Mouse (Mus musculus) brown adipose tissue, adult 24 weeks (tissue): Measurements from ENCODE around the gene Cry2. TPM values are rescaled to one million over a fixed set of nuclear protein-coding genes. Genes with fewer than 3 reads are reported as not detected.
"Not testable (repeated sequence)": the region's sequence is repeated elsewhere in the genome, so short reads cannot be mapped to it uniquely, and the experiment has no call there.

Experiments
- H3K27ac ChIP-seq: fragments of 200-500 bp; replicated peaks from 2 replicates; pipeline ENCODE4 v1.5.1; 2012; ENCODE audit warnings: low read depth, mild to moderate bottlenecking, low read length
- H3K4me1 ChIP-seq: fragments of 200-500 bp; 2 replicates; pipeline ENCODE4 v1.6.1; 2012; ENCODE audit warnings: low read length, mixed read lengths; ENCODE audit not compliant: control insufficient read depth, insufficient read depth, insufficient read length
- H3K4me3 ChIP-seq: fragments of 200-500 bp; 2 replicates; pipeline ENCODE4 v1.5.1; 2012; ENCODE audit warnings: low read depth, mild to moderate bottlenecking, low read length, moderate library complexity; ENCODE audit not compliant: insufficient read depth
- polyA plus RNA-seq: library from polyadenylated mRNA; stranded (reverse); fragments of >200 nt; gene quantifications from 2 replicates; pipeline ENCODE4 v1.2.4, GENCODE M21; 2012; ENCODE audit not compliant: missing spikeins, insufficient read depth, insufficient read length

Cry2 gene
- polyA plus RNA-seq, 1 experiment = 11.7 TPM

GRCm38 (mm10) chr2:92421723-92422387 is 12.0 kb downstream of the Cry2 start:
- peak overlapping the region; percentile 91 for H3K27ac ChIP-seq

GRCm38 (mm10) chr2:92411705-92412104 is 22.1 kb downstream of the Cry2 start:
- Histone ChIP-seq H3K27ac (no peak overlapping the region), H3K4me3 (no peak overlapping the region), H3K4me1 (0 out of 2 replicates have a peak, but pooled peaks cover 3% of the 10 kb centered on the region)

More at GRCm38 (mm10) chr2:92421723-92422387, 12.0 kb downstream of the Cry2 start:
- Histone ChIP-seq H3K4me1 (peaks cover 42% of the 10 kb centered on the region), H3K4me3 (no peak overlapping the region)

- Histone ChIP-seq H3K27ac (no peak overlapping the region), H3K4me3 (no peak overlapping the region), H3K4me1 (0 out of 2 replicates have a peak, but pooled peaks cover 3% of the 10 kb centered on the region)
Observed at GRCm38 (mm10) chr2:92408309-92409045, 25.4 kb downstream of the Cry2 start.

- Histone ChIP-seq H3K4me1 (no peaks in the 10 kb centered on the region; the same call in 1 of the 2 replicates), H3K4me3 (no peak overlapping the region), H3K27ac (no peak overlapping the region)
Observed at GRCm38 (mm10) chr2:92405687-92406086, 28.2 kb downstream of the Cry2 start.

- H3K4me3 ChIP-seq = no peak overlapping the region
- no peaks in the 10 kb centered on the region; the same call in 1 of the 2 replicates for H3K4me1 ChIP-seq
- H3K27ac ChIP-seq = no peak overlapping the region
Observed at GRCm38 (mm10) chr2:92404737-92405136, 29.1 kb downstream of the Cry2 start.

GRCm38 (mm10) chr2:92403776-92404319 is 30.0 kb downstream of the Cry2 start:
- Histone ChIP-seq H3K27ac (no peak overlapping the region), H3K4me1 (no peaks in the 10 kb centered on the region; the same call in 1 of the 2 replicates), H3K4me3 (no peak overlapping the region)

- Histone ChIP-seq H3K4me3 (no peak overlapping the region), H3K27ac (no peak overlapping the region)
Observed at GRCm38 (mm10) chr2:92402591-92403326, 31.1 kb downstream of the Cry2 start.

GRCm38 (mm10) chr2:92401091-92401561 is 32.7 kb downstream of the Cry2 start, which contains the start of gene Mapk8ip1:
Mapk8ip1 (minus strand) TSS chr2:92401263.
- Histone ChIP-seq H3K4me3 (peak within 1 kb of the TSS; percentile 52), H3K4me1 (no peaks in the 10 kb centered on the region; the same call in 1 of the 2 replicates), H3K27ac (no peak within 1 kb of the TSS)

More at GRCm38 (mm10) chr2:92402591-92403326, 31.1 kb downstream of the Cry2 start:
- no peaks in the 10 kb centered on the region; the same call in 1 of the 2 replicates for H3K4me1 ChIP-seq

GRCm38 (mm10) chr2:92400682-92401081 is 33.2 kb downstream of the Cry2 start:
- H3K27ac ChIP-seq = no peak overlapping the region
- no peaks in the 10 kb centered on the region; the same call in 1 of the 2 replicates for H3K4me1 ChIP-seq
- peak overlapping the region; percentile 52 for H3K4me3 ChIP-seq

GRCm38 (mm10) chr2:92399877-92400276 is 34.0 kb downstream of the Cry2 start:
- not testable (repeated sequence) for H3K4me1 ChIP-seq, H3K27ac ChIP-seq, H3K4me3 ChIP-seq

- no peak overlapping the region for H3K4me3 ChIP-seq
- H3K27ac ChIP-seq = no peak overlapping the region
- H3K4me1 ChIP-seq = no peaks in the 10 kb centered on the region
Observed at GRCm38 (mm10) chr2:92397436-92397835, 36.4 kb downstream of the Cry2 start.

- Histone ChIP-seq H3K27ac (no peak overlapping the region), H3K4me3 (no peak overlapping the region), H3K4me1 (no peaks in the 10 kb centered on the region; the same call in 1 of the 2 replicates)
Observed at GRCm38 (mm10) chr2:92395535-92395934, 38.3 kb downstream of the Cry2 start.

GRCm38 (mm10) chr2:92392318-92393264 is 41.3 kb downstream of the Cry2 start:
- Histone ChIP-seq H3K4me1 (no peaks in the 10 kb centered on the region; the same call in 1 of the 2 replicates), H3K4me3 (peak overlapping the region; percentile 29; the same call in 1 of the 2 replicates), H3K27ac (no peak overlapping the region)
